ENCODE assay signal across 11 mouse cellular contexts in genomic region chr11:76314741-76315140, GRCm38 (mm10).
A peak's percentile ranks its signal among the peaks of the same experiment; 100 is the strongest.
DNase-seq lines count a peak whose midpoint lies in the region; ATAC-seq and TF ChIP-seq lines count a peak whose summit lies in the region.
"Had no signal": no experiment of that assay in that cellular context is flagged by ENCODE, and none has a peak within 500 bp of the region (broad histone marks: within the 10 kb centered on the region; RNA-seq: fewer than 3 reads in every experiment).

No protein-coding gene starts in this region.

- intact Hi-C loops in gastrocnemius, adult 2 months (cut with DNase I), result loop anchor here (5.0 kb wide), 1 partner anchor 83 kb away; the partner anchor contains the start of gene Nxn
- intact Hi-C loops in gastrocnemius, postnatal 14 days (cut with DNase I; ENCODE audit: low total_unique reads), result no loop called here

- no peak overlapping the region for H3K4me2 ChIP-seq in liver, embryonic 14.5 days (ENCODE audit: low read depth)
- H3K4me2 ChIP-seq in liver, embryonic 11.5 days, result no peak overlapping the region
- H3K4me2 ChIP-seq: limb, embryonic 13.5 days; midbrain, embryonic 15.5 days had no signal

- no peak overlapping the region for H3K4me3 ChIP-seq in gastrocnemius, adult 2 months
- H3K4me3 ChIP-seq in liver, embryonic 14.5 days (ENCODE audit: insufficient read depth in 1 of 2, low read depth in 2 of 2, low read length in 2 of 2), result no peak overlapping the region
- no peak overlapping the region for H3K4me3 ChIP-seq in liver, embryonic 11.5 days (ENCODE audit: low read depth, low read length)
- no peak overlapping the region for H3K4me3 ChIP-seq in midbrain, embryonic 10.5 days
- H3K4me3 ChIP-seq: limb, embryonic 13.5 days; midbrain, embryonic 15.5 days had no signal

- no peak for TF ChIP-seq EP300 in liver, embryonic 14.5 days (IDR thresholded peaks at IDR 0.05; ENCODE audit: low read depth)

- no peak overlapping the region for H3K9ac ChIP-seq in liver, embryonic 14.5 days (replicated peaks)
- no peak overlapping the region for H3K9ac ChIP-seq in liver, embryonic 11.5 days (ENCODE audit: low read depth, low read length)
- H3K9ac ChIP-seq: limb, embryonic 13.5 days; midbrain, embryonic 15.5 days had no signal

- H3K36me3 ChIP-seq in liver, embryonic 14.5 days (replicated peaks; ENCODE audit: control insufficient read depth, insufficient read depth, low read depth), result no peaks in the 10 kb centered on the region
- H3K36me3 ChIP-seq in liver, embryonic 11.5 days (ENCODE audit: control insufficient read depth, insufficient read depth, low read length), result no peaks in the 10 kb centered on the region
- H3K36me3 ChIP-seq in midbrain, embryonic 10.5 days, result no peaks in the 10 kb centered on the region
- H3K36me3 ChIP-seq: limb, embryonic 13.5 days; midbrain, embryonic 15.5 days had no signal

- peak overlapping the region; percentile 62 for H3K27ac ChIP-seq in gastrocnemius, adult 2 months
- no peak overlapping the region for H3K27ac ChIP-seq in liver, embryonic 14.5 days
- no peak overlapping the region for H3K27ac ChIP-seq in liver, embryonic 11.5 days (ENCODE audit: low read depth, low read length)
- H3K27ac ChIP-seq in midbrain, embryonic 10.5 days (replicated peaks), result no peak overlapping the region
- H3K27ac ChIP-seq: limb, embryonic 13.5 days; midbrain, embryonic 15.5 days had no signal

- DNase-seq in gastrocnemius, adult 2 months, result no peak
- no peak for DNase-seq in gastrocnemius, postnatal 14 days
- no peak for DNase-seq in liver, embryonic 14.5 days (ENCODE audit: low read depth in 3 of 3, low spot score in 3 of 3)
- DNase-seq in liver, embryonic 11.5 days (ENCODE audit: low spot score), result no peak
- DNase-seq in adipocyte (ENCODE audit: low spot score), result peak; percentile 22
- DNase-seq in spleen, adult 18-20 months, result no peak
- no peak for DNase-seq in midbrain, embryonic 10.5 days (ENCODE audit: low spot score)
- DNase-seq: cerebellum, adult 11-12 months had no signal

- no peak for ATAC-seq in liver, embryonic 14.5 days (ENCODE audit: insufficient read depth)
- ATAC-seq in liver, embryonic 11.5 days (replicated peaks; ENCODE audit: low FRiP score), result no peak
- 0 out of 2 replicates have a peak, but pooled peaks have one; percentile 50 for ATAC-seq in megakaryocyte-erythroid progenitor cell, adult 5-6 weeks (replicated peaks; ENCODE audit: low FRiP score, low TSS enrichment, poor library complexity, severe bottlenecking)
- ATAC-seq: midbrain, embryonic 15.5 days had no signal

- H3K4me1 ChIP-seq in liver, embryonic 14.5 days (replicated peaks; ENCODE audit: control insufficient read depth in 2 of 2, insufficient read depth in 2 of 2, low read length in 1 of 2), result 0 out of 4 replicates have a peak, but pooled peaks cover 0 to 2% of the 10 kb centered on the region in 2 experiments
- H3K4me1 ChIP-seq in liver, embryonic 11.5 days (replicated peaks; ENCODE audit: control insufficient read depth, insufficient read depth, low read length), result 0 out of 2 replicates have a peak, but pooled peaks cover 3% of the 10 kb centered on the region
- peaks cover 59% of the 10 kb centered on the region for H3K4me1 ChIP-seq in midbrain, embryonic 10.5 days

- no peaks in the 10 kb centered on the region for H3K9me3 ChIP-seq in liver, embryonic 14.5 days (ENCODE audit: control insufficient read depth, low read length)
- H3K9me3 ChIP-seq in liver, embryonic 11.5 days (ENCODE audit: control insufficient read depth, low read length), result no peaks in the 10 kb centered on the region
- H3K9me3 ChIP-seq in midbrain, embryonic 10.5 days (replicated peaks), result no peaks in the 10 kb centered on the region
- H3K9me3 ChIP-seq: limb, embryonic 13.5 days; midbrain, embryonic 15.5 days had no signal

- WGBS in liver, embryonic 14.5 days (ENCODE audit: insufficient replicate concordance), result 48% methylated on average over 4 of the region's 4 CpGs
- 71% methylated on average over 4 of the region's 4 CpGs for WGBS in liver, embryonic 11.5 days
- WGBS in midbrain, embryonic 10.5 days, result 88% methylated on average over 4 of the region's 4 CpGs

- peak; percentile 55 for TF ChIP-seq CTCF in gastrocnemius, adult 2 months (IDR thresholded peaks at IDR 0.05)
- TF ChIP-seq CTCF in liver, embryonic 14.5 days (IDR thresholded peaks at IDR 0.05; ENCODE audit: low read depth), result peak; percentile 27; the same call in 1 of the 2 replicates

- no peaks in the 10 kb centered on the region for H3K27me3 ChIP-seq in liver, embryonic 14.5 days (ENCODE audit: control insufficient read depth, insufficient read depth, low read length)
- H3K27me3 ChIP-seq in liver, embryonic 11.5 days (replicated peaks; ENCODE audit: control insufficient read depth, insufficient read depth, low read length), result no peaks in the 10 kb centered on the region
- H3K27me3 ChIP-seq in midbrain, embryonic 10.5 days (ENCODE audit: low read depth, poor library complexity, severe bottlenecking), result no peaks in the 10 kb centered on the region
- H3K27me3 ChIP-seq: limb, embryonic 13.5 days; midbrain, embryonic 15.5 days had no signal
